Mouse (Mus musculus) megakaryocyte-erythroid progenitor cell, adult 5-6 weeks (primary cell): Measurements from ENCODE around the gene Tyw1. TPM values are rescaled to one million over a fixed set of nuclear protein-coding genes. Genes with fewer than 3 reads are reported as not detected.
A peak's percentile ranks its signal among the peaks of the same experiment; 100 is the strongest.
"Not testable (repeated sequence)": the region's sequence is repeated elsewhere in the genome, so short reads cannot be mapped to it uniquely, and the experiment has no call there.

Experiments used
- ATAC-seq: replicated peaks from 2 replicates; pipeline ENCODE4 v1.8.0; 2016; ENCODE audit warnings: mild to moderate bottlenecking, inconsistent platforms; ENCODE audit not compliant: severe bottlenecking, poor library complexity, low FRiP score, low TSS enrichment
- total RNA-seq, 2 experiments: library from RNA; stranded (forward) in 1 of 2; stranded (reverse) in 1 of 2; fragments of 200-1000, 215-1000 nt in 1 of 2; fragments of >200 nt in 1 of 2; fragmentation: Nextera tagmentation in 1 of 2; gene quantifications; 2 replicates each; pipeline ENCODE4 v1.2.3; 2014 to 2017

The Tyw1 gene
- total RNA-seq (2014; fragmentation: Nextera tagmentation) = 23.2 and 28.4 TPM in 2 replicates
- total RNA-seq (2017) = 49.8 and 50.9 TPM in 2 replicates

DNA sequence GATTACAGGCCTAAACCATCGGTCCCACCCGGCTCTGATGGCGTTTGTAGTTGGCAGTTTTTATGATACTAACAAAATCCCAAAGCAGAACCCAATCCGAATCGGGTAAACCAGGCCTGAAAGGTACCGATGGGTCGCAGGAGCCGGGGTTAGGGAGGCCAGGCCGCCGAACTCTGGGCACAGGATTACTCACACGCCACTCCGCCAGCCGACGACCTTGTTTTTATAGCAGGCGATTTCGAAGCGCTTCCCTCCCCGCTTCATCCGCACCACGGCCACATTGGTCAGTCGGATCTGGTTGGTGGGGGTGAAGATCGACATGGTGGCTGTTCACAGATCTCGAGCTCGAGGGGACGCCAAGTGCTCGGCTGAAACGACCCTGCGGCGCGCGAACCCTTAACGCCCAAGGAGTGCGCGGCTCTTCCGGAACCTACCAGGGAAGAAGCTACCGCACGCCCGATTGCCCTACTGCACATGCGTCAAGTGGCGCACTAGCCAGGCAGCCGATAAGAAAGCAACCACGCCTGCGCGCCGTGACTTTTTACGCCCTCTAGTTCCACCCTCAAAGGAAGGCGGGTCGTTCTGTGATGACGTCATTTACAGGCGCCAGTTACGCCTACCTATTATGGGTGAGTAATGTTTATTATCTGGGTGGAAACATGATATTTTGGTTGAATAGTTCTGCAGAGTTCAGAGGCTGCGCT, at the start of gene Tyw1, which contains the start of gene Sbds:
TSS of gene Tyw1 (plus strand) at position 603 of the 704 bp plus-strand sequence.
TSS of gene Sbds (minus strand) at position 514 of the 704 bp plus-strand sequence.
- ATAC-seq = peak; percentile 81

DNA sequence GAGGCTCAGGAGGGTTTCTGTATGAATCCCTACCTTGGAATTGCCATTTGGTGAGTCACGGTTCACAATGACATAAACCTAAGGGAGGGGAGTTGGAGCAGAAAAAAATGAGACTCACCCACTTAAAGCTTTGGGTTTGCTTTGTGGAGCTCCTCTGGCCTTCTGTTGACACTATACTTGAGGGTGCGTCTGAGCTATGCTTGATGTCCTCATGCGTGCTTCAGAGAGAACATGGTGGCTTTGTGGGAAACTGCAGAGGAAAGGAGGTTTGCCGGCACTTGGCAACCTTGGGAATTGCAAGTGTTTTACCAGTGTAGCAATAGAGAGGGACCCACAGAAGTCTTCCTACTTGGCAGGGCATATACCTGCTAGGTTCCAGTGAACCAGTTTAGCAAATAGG, 48.1 kb upstream of the Tyw1 start:
- ATAC-seq = no peak

DNA sequence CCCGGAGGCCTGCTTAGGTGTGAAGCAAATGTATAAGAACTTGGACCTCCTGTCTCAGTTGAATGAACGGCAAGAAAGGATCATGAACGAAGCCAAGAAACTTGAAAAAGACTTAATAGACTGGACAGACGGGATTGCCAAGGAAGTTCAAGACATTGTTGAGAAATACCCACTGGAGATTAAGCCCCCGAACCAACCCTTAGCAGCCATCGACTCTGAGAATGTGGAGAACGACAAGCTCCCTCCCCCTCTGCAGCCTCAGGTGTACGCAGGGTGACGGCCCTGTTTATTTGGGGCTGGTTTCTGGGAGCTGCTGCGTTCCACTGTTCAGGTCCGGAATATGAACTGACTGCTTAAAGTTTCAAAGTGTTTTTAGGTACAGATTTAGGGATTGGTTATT, 42.5 kb upstream of the Tyw1 start:
- no peak for ATAC-seq

DNA sequence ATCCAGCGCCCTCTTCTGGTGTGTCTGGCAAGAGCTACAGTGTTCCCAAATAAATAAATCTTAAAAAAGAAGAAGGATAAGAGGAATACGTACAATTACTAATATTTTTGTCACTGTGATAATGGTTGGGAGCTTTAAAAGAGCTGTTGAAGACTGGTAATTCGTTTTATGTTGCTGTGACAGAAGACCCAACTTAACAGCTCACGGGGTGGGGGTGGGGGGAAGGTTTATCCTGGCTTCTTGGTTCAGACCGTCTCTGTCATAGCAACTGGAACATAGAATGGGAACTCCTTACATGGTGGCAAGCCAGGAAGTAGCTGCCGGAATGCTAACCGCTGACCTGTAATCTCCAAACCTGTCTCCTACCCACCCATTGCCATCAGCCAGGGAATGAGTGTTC, 38.6 kb upstream of the Tyw1 start, which contains the start of gene Tmem248:
TSS of gene Tmem248 (plus strand) at position 301 of the 400 bp plus-strand sequence.
- no peak for ATAC-seq

DNA sequence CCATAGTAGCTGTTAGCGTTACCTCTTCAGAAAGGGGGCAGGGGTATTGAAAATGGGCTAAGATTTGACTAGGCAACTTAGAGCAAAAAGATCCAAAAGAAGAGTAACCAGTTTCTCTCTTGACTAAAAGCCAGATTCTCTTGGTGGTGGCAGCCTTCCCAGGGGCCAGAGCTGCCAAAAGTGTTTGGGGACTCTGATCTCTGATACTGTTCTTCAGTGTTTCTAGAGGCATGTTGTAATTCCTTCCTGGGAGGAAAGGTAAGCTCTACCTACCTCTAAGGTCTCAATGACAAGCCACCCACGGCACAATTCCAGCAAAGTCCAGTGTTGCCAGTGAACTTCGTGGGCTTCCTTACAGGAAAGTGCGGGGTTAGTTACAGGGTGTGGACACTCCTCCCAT, 38.0 kb upstream of the Tyw1 start:
- no peak for ATAC-seq

DNA sequence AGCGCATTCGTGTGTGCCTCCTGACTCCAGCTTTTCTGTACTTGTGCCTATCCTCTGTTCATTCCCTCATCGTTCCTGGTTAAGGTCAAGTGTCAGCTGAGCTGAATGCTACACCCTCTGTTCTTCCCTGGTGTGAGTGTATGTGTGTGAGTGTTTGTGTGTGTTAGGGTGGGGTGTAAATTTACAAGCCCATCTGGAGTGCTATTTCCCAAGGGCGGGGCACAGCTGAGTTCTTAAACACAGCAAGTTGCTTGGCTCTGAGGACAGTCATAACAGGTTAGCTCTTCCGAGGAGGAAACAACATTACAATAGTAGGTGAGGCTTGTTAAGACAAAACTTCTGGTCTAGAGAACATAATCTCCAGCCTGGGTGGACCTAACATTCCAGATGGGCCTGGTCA, 37.1 kb upstream of the Tyw1 start:
- ATAC-seq = no peak

DNA sequence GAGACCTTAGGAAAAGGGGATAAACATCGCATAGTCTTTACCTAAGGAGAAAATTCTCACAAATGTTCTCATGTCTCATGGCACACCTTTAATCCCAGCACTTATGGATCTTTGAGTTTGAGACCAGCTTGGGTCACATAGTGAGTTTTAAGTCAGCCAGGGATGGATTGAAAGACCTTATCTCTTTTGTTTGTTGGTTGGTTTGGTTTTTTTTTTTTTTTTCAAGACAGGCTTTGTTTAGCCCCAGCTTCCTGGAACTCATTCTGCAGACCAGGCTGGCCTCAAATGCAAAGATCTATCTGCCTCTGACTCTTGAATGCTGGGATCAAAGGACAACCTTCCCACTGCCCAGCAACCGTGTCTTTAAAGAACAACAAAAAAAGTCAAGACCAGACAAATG, 34.1 kb upstream of the Tyw1 start:
- no peak for ATAC-seq

DNA sequence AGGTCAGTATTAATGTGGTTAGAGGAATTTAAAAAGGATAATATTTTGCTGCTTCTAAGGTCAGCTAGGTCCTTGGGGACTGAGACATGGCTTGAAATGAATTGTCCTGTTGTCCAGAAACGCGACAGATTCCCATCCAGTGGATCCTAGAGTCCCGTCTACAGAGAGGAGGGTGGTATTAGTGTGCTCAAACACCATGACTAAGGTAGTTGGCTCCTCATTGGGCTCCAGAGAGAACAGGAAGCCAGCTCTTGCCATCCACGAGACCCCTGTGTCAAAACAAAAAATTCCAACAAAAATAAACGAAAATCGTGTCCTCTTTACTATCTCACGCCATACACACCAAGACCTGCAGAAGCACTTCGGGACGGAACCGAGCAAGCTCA, 33.7 kb upstream of the Tyw1 start:
- ATAC-seq = peak; percentile 31

DNA sequence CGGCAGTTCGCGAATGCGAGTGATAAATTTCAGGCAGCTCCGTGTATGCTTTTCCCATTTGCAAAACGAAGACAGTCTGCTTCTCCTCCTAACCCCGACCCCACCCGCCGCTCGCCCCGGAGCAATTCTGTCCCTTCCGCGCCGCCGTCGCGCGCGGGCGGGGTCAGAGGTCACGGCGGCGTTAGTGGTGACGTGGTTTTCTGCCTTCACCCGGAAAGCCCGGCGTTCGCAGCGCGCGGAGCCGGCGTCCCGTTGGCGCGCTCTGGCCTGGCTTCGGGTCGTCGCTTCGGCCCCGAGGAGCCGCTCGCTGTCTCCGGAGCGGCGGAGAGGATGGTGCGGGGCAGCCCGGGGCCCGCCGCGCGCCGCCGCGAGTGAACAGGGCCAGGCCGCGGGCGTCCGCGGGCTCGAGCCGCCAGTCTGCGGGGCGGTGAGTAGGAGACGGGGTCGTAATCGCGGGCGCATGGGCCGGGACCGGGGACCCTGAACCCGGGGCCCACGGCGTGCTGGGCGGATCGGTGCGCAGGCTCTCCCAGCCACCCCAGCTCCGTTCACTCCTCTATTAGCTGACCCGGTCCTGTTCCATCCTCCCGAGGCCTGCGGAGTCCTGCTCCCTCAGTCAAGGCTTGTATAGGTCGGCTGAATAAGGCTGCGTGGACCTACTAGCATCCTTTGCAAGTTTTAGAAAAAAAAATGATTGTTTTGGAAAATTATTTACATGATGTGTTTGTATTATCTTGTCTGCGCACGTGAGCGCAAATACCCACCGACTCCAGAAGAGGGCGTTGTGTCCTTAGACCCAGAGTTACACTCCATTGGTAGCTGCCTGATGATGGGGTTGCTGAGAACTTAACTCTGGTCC, 33.0 kb upstream of the Tyw1 start:
- peak; percentile 64 for ATAC-seq

DNA sequence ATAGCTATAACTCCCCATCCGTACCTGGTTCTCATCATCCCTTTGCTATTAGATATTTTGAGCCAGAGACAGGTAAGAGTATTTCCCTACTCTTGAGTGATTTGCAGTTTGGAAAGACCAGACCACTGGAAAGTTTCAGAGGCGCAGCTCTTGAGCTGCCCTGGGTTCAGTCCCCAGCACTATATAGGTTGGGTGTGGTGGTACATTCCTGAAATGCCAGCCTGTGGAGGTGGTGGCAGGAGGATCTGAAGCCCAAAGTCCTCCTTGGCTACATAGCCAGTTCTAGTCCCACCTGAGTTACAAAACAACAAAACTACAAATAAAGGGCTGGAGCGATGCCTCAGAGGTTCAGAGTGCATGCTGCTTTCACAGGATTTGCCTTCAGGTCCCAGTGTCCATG, 28.6 kb upstream of the Tyw1 start:
- no peak for ATAC-seq

DNA sequence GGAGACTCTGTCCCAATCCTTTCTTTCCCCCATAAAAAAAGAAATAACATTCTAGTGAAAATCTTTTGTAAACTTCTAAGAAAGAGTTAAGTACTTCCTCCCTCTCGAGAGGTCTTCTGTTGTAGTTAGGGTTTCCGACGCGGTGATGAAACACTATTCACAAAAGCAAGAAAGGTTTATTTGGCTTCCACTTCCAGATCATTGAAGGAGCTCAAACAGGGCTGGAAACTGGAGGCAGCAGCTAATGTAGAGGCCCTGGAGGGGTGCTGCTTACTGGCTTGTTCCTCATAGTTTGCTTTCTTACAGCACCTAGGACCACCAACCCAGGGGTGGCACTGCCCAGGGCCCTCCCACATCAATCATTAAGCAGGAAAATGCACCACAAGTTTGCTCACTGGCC, 27.3 kb upstream of the Tyw1 start:
- ATAC-seq = no peak

DNA sequence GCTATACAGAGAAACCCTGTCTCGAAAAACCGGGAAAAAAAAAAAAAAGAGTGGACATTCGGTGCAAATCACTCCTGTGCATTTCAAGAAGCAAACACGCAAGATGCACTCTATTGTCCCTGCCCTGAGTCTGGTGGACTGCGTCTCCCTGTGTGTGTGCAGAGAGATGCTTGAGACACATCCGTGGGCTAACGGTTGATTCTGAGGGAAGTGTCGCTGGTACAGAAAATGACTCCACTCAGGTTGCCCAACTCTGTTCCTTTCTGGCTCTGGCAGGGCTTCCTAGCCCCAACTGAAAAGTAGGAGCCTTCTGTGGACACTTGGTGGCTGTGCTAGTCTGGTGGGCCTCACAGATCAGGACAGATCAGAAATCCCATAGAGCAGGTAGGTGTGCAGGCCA, 19.1 kb upstream of the Tyw1 start:
- ATAC-seq = no peak

DNA sequence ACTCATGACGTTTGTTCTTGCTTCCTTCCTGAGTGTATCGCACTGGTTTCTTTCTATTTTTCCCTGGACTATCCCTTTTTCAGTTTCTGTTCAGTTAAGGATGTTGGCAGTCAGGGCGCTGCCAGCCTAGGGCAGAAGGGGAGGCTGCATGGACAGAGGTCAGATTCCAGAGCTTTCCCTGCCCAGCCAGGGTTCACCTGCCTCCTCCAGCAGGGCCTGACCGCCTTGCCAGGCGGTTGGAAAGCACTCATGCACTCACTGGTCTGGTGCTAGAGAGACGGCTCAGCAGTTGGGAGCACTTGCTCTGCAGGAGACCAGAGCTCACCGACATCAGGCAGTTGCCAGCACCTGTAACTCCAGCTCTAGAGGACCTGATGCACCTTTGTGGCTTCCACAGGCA, 16.2 kb upstream of the Tyw1 start:
- ATAC-seq = no peak

DNA sequence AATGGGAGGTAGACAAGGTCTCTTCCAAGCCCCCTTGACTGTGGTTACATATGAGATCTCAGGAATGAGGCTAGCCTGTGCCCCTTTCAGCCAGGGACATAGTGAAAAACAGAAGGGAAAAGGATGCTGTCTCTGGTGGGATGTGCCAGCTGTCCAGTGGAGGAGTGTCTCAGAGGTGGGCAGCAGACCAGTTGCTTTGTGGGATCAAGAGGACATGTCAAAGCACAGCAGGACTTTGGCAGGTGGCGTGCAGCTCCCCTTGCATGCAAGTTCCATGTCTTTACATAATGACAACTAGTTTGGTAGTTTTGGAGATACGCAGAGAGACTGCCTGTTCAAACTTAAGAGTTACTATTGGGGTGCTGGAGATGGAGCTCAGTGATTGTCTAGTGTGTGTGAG, 15.6 kb upstream of the Tyw1 start:
- no peak for ATAC-seq

DNA sequence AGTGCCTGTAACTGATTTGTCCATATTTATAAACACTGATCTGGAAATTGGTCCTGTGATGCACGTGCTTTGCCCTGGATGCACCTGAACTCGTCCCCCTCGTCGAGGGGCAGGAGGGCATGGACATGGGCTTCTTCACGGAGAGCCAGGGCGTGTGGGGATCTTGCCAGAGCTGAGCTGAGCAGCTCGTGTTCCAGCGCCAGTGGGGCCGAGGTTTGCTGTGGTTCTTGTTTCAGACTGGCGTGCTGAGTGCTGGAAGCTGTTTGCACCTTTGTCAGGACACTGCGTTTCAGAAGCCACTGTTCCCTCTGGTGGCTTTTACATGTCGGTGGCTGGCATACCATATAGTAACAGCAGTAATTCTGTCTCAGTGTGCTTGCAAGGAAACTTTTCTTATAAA, 14.0 kb upstream of the Tyw1 start:
- no peak for ATAC-seq

DNA sequence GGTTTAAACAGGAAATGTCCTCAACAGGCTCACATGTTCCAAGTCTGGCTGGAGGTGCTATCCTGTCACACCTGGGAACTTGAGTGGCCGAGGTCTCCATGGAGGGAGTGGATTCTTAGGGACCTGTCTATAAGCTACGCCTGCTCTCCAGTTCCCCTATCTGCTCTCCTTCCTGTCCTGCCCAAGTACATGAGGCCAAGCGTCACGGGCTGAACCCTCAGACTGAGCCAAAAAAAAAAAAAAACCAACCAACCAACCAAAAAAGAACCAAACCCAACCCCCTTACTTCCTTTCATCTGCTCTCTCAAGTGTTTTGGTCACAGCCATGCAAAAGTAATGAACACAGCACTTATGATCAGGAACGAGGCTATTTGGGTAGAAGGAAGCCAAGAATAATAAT, 7.6 kb upstream of the Tyw1 start:
- no peak for ATAC-seq

DNA sequence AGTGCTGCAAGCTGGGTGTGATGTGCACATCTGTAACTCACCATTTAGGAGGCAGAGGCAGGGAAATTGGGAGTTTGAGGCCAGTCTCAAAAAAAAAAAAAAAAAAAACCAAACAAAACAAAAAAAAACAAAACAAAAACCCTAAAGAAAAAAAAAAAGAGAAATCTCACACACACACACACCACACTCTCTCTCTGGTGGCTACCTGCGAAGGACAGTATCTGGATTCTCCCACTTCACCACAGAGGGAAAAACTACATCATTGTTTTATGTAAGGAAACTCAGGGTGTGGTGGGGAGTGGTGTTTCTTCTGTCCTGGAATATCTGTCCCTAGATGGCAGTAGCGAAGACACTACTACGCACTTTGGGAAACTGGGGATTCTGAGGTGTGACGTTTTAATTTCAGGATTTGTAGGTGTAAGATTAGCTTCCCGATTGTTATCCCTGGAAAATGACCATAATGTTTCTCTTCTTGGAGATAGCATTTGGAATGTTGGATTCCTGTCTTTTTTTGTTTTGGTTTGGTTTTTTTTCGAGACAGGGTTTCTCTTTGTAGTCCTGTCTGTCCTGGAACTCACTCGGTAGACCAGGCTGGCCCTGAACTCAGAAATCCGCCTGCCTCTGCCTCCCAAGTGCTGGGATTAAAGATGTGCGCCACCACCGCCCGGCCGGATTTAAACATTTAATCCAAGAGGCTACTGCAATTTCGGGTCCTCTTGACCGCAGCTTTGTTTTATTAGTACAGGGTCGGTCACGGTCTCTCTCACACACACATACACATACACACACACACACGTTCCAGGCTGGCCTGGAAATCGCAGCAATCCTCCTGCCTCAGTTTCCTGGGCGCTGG, 1.0 kb upstream of the Tyw1 start:
- peak; percentile 11; the same call in 1 of the 2 replicates for ATAC-seq

DNA sequence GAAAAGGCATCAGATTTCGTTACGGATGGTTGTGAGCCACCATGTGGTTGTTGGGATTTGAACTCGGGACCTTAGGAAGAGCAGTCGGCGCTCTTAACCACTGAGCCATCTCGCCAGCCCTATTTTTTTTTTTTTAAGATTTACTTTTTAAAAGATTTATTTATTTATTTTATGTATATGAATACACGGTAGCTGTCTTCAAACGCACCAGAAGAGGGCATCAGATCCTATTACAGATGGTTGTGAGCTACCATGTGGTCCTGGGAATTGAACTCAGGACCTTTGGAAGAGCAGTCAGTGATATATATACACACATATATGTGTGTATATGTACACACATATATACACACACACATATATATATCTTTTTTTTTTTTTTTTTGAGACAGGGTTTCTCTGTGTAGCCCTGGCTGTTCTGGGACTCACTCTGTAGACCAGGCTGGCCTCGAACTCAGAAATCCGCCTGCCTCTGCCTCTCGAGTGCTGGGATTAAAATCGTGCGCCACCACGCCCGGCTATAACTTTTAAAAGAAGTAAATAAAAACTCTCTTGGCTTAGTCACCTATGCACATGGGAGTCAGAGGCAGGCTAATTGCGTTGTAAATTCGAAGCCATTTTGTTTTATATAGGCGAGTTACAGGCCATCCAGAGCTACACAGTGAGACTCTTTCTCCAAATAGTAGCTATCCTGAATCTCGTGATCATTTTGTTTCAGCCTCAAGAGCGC, 543 bp downstream of the Tyw1 start:
- not testable (repeated sequence) for ATAC-seq

DNA sequence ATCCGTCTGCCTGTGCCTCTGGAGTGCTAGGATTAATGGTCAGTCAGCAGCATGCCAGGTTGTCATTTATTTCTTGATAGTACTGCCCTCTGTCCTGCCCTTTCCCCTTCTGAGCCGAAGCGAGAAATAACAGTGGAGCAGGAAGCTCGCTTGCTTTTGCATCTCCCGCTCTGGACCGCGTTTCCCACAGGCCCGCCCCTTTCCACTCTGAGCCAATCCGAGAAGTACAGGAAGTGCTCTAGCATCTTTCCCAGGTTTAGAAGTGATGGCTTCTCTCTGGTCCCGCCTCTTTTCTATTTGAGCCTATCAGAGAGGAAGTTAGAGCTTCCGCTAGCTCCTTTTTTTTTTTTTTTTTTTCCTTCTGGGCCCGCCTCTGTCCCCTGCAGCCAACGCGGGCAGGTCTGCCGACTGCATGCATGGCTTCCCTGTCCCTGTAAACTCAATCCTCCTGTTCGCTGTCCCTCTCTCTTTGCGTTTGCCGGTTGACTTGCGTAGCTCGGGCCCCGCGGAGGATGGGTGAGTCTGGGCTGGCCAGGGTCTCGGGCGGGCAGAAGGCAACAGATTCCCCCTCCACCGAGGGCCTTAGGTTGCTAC, 1.4 kb downstream of the Tyw1 start:
- peak; percentile 93 for ATAC-seq
